Mouse (Mus musculus) testis, postnatal 14 days (tissue): ENCODE measurements around the gene Lrrk2.
A peak's percentile ranks its signal among the peaks of the same experiment; 100 is the strongest.

Source experiments
- DNase-seq: peaks from one replicate; pipeline ENCODE4 v3.0.0; 2021; ENCODE audit warnings: low spot score

The Lrrk2 gene

DNA sequence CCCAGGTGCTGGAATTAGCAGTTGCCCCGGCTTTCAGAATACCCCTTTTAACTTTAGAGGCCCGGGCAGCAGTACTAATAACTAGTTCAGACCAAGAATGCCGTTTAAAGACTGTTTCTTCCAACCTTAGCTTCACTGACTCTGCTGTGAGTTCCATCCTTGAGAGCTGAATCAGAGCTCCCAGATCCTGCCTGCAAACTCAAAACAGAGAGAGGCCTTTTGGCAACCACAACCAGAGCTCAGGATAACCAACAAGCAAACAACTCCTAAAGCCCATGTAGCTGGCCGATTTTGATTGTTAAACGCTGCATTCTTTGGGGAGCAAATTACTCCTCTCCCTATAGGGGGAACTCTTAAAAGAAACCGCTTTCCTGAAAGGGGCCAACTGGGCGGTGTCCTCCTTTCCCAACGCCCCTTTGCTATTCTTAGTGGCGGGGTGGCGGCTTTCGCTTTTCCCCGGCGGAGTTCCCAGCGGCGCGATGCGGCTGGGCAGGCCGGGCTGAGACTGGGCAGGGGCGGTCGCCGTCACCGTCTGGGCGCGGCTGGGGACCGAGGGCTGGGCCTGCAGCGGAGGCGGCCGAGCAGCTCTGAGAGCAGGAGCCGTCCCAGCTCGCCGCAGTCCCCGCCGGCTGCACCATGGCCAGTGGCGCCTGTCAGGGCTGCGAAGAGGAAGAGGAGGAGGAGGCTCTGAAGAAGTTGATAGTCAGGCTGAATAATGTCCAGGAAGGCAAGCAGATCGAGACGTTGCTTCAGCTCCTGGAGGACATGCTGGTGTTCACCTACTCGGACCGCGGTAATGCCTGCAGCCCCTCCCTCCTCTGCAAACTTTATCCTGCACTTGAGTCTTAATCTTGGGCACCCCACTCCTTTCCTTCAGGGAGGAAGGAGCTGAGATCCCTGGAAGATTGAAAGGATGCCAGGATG is at the start of gene Lrrk2:
Lrrk2 (plus strand) TSS at position 531 of the 924 bp plus-strand sequence.
- peak; percentile 64 for DNase-seq

DNA sequence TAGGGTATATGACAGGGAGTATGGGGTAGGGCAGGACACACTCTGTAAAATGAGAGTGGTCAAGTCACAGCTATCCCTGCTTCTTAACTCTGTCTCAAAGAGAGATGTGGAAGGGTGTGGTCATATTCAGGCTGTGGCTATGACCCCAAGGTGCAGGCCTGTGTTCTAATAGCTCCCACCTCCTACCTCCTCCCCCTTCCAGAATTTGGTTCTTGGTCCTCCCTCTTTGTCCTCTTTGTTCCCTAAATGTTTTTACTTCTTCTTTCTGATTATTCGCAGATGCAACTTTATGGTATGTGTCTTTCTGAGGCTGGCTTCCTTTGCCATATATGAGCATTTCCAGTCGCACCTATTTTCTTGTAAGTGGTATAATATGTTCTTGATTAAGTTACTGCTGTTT is 48.5 kb upstream of the Lrrk2 start:
- no peak for DNase-seq

- DNase-seq, result no peak
Measured at GRCm38 (mm10) chr15:91629137-91629536, 43.8 kb upstream of the Lrrk2 start.

DNA sequence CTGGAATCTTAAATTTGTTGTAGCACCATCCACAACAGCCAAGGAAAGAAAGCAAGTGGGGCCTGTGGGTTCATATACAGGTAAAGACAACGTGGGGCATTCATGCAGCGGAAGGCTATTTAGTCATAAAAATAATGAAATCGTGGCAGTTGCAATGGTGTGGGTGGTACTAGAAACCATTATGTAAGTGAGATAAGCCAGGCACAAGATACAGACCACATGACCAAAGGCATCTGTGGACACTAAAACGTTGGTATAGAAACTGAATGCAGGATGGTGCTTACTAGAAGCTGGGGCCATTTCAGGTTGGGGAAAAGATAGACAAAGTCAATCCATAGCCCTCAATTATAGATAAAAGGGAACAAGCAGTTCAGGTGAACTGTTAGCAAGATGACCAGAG is 40.5 kb upstream of the Lrrk2 start:
- DNase-seq, result no peak

GRCm38 (mm10) chr15:91633051-91633450 is 39.9 kb upstream of the Lrrk2 start:
- no peak for DNase-seq

DNA sequence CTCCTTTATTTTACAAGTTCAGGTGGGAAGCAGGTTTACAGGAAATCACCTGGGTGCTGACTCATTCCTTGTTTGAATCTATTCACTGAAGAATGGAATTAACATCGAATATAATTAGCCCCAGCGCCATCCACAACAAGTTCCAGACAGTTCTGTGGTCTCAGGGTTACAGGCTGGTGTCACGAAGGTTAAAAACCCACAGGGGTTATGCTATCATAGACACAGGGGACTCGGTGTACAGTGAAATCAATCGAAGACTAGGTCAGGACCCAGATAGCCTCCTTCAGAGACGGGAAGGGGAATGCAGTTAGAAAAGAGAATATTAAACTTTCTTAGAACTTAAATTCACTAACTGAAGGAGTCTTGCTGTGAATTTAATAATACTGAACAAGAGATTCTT is 39.2 kb upstream of the Lrrk2 start:
- no peak for DNase-seq

DNA sequence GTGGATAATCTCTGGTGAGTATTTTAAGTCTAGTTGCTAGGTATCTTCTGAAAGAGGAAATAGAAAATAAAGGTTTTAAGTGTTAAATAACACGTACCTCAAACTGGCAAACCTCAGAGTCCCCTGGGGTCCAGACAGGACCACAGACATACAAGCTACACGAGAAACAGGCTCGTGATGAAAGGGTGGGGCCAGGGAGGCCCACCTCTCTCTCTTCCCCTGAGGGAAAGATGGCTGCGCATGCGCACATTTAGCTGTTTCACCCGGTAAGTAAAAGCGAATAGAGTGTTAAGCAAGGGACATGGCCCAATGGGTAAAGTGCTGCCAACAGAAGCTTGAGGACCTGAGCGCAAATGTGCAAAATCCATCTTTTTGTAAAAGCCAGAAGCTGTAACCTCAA is 38.7 kb upstream of the Lrrk2 start:
- DNase-seq, result no peak

- DNase-seq, result no peak
Measured at GRCm38 (mm10) chr15:91641631-91642030, 31.3 kb upstream of the Lrrk2 start.

GRCm38 (mm10) chr15:91642682-91643306 is 30.2 kb upstream of the Lrrk2 start:
- DNase-seq, result no peak

- DNase-seq, result no peak
Measured at GRCm38 (mm10) chr15:91643632-91644348, 29.2 kb upstream of the Lrrk2 start.

DNA sequence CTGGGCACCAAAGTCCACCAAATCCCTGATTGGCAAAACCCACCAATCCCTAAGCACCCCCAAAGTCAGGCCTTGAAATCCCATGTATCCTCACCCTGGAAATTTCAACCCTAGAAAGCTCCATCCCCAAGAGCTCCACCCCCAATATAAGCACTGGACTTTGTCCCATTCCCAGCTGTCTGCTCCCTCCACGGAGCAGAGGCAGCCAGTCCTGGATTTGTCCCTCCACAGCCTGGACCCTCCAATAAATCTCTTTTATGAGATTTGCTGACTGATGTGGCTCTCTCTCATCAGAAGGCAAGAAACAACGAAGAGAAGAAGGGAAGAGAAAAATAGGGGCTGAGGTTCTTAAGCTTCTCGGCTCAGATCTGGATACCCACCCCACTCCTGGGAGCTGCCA is 22.7 kb upstream of the Lrrk2 start:
- no peak for DNase-seq

GRCm38 (mm10) chr15:91651493-91651892 is 21.5 kb upstream of the Lrrk2 start:
- DNase-seq, result no peak

DNA sequence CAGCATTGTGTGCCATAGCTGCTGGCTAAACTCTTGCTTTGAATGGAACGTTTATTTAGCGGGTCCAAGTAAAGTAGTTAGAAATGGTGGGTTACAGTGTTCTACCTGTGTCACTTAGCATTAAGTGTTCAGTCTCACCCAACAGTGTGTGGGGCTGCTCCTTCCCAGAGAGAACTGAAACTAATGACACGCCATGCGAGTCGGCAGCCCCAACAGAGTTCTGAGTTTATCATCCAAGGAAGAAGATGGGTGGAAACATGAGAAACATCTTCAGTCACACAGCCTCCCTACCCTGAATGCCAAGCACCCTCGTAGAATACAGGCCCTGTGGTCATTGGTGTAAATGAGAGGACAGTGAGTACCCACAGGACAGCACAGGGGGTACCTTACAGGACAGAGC is 14.7 kb upstream of the Lrrk2 start:
- no peak for DNase-seq

- no peak for DNase-seq
Measured at GRCm38 (mm10) chr15:91660277-91661078, 12.5 kb upstream of the Lrrk2 start.

DNA sequence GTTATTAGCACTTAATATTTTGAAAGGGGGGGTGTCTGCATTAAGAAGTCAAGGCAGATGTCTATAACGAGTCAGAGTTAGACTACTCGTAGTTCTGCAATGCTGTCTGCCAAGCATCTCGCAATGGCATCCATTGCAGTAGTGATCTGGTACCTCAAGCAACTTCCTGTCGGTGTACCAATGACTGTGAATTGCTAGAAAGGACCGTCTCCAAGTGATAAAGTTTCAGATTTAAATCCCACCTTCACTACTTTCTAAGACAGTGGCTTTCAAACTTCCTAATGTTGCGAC is 12.0 kb upstream of the Lrrk2 start:
- no peak for DNase-seq

DNA sequence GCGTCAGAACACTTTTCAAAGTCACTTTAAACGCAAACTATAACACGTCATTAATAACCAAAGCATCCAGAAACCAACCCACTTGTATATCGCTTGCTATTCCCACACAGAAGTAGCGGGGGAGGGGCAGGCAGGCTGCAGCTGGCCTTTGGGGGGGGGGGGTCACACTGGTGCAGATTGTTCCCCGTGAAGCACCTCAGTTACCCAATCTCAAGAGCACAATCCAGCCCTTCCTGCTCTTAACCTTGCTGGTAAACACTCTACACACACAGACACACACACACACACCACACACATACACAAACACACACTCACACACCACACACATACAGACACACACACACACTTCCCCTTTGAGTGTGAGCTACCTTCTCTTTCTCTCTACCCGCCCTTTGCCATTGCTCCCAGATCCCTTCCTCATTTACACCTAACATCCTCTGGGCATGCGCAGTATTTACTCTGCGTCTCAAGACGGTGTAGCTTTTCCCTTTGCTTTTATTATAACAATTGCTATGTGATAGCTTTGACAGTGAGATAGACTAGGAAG is 8.3 kb upstream of the Lrrk2 start:
- DNase-seq, result no peak

- no peak for DNase-seq
Measured at GRCm38 (mm10) chr15:91665530-91665929, 7.4 kb upstream of the Lrrk2 start.

GRCm38 (mm10) chr15:91671216-91671615 is 1.8 kb upstream of the Lrrk2 start:
- no peak for DNase-seq

GRCm38 (mm10) chr15:91671987-91672386 is 988 bp upstream of the Lrrk2 start:
- DNase-seq, result no peak

GRCm38 (mm10) chr15:91673569-91673905 is 562 bp downstream of the Lrrk2 start:
- DNase-seq, result no peak

DNA sequence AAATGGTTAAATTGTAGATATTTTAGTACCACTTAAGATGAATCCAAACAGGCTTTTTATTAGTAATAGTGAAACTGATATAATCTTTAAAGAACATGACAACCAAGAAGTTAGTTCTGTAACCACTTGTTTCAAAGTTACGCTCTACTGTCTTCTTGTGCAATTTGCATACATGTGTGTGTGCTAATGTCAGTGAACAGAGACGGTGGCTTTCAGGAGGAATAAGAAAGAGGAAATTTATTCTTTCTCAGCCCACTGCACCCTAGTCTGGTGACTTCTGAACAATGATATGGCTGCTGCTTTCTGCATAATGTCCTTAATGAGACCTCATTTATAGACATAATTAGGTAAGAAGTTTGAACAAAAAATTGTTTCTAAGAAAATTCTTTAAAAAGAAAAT is 7.1 kb downstream of the Lrrk2 start:
- no peak for DNase-seq
